In genomic region chr11:21763201-21763600, GRCm38 (mm10) we compare ENCODE assay signal across 15 mouse cellular contexts.
DNase-seq lines count a peak whose midpoint lies in the region; ATAC-seq lines count a peak whose summit lies in the region.
"Had no signal": no experiment of that assay in that cellular context is flagged by ENCODE, and none has a peak within 500 bp of the region (broad histone marks: within the 10 kb centered on the region; RNA-seq: fewer than 3 reads in every experiment).

No protein-coding gene starts in this region.

- no peak overlapping the region for H3K4me2 ChIP-seq in forebrain, embryonic 14.5 days (ENCODE audit: low read length)
- no peak overlapping the region for H3K4me2 ChIP-seq in forebrain, embryonic 12.5 days

- H3K27me3 ChIP-seq in forebrain, embryonic 14.5 days (replicated peaks; ENCODE audit: control insufficient read depth, insufficient read depth, low read length), result no peaks in the 10 kb centered on the region
- H3K27me3 ChIP-seq in forebrain, embryonic 12.5 days, result no peaks in the 10 kb centered on the region
- H3K27me3 ChIP-seq in midbrain, embryonic 10.5 days (ENCODE audit: low read depth, poor library complexity, severe bottlenecking), result no peaks in the 10 kb centered on the region

- no peaks in the 10 kb centered on the region for H3K4me1 ChIP-seq in forebrain, embryonic 14.5 days (ENCODE audit: control insufficient read depth, insufficient read depth, low read length)
- H3K4me1 ChIP-seq in forebrain, embryonic 12.5 days, result no peaks in the 10 kb centered on the region
- H3K4me1 ChIP-seq in midbrain, embryonic 10.5 days, result no peaks in the 10 kb centered on the region

- intact Hi-C loops in left cerebral cortex, postnatal 14 days (cut with DNase I), result no loop called here

- peak; percentile 24 for DNase-seq in forebrain, embryonic 14.5 days (ENCODE audit: low spot score)
- peak; percentile 81 for DNase-seq in cerebellum, adult 11-12 months
- peak; percentile 63 for DNase-seq in layer of hippocampus, adult 11-12 months (ENCODE audit: low spot score)
- peak; percentile 3 to 4 for DNase-seq in left cerebral cortex, postnatal 14 days (ENCODE audit: low spot score in 2 of 2)
- no peak for DNase-seq in midbrain, embryonic 10.5 days (ENCODE audit: low spot score)
- DNase-seq in adrenal gland, postnatal 14 days, result no peak
- DNase-seq in adrenal gland, postnatal 36 days, result no peak
- DNase-seq: embryo, embryonic 11 days; heart, adult 18-20 months; heart, postnatal 10 days; kidney, adult 11 months; spleen, adult 18-20 months had no signal

- WGBS in forebrain, embryonic 14.5 days, result 80% methylated on average over 4 of the region's 4 CpGs
- WGBS in forebrain, embryonic 12.5 days, result 92% methylated on average over 4 of the region's 4 CpGs
- WGBS in midbrain, embryonic 10.5 days, result 89% methylated on average over 4 of the region's 4 CpGs

- H3K36me3 ChIP-seq in forebrain, embryonic 14.5 days (ENCODE audit: control insufficient read depth, insufficient read depth, low read length), result no peaks in the 10 kb centered on the region
- H3K36me3 ChIP-seq in forebrain, embryonic 12.5 days (replicated peaks), result no peaks in the 10 kb centered on the region
- H3K36me3 ChIP-seq in midbrain, embryonic 10.5 days, result no peaks in the 10 kb centered on the region

- no peaks in the 10 kb centered on the region for H3K9me3 ChIP-seq in forebrain, embryonic 14.5 days (replicated peaks; ENCODE audit: control insufficient read depth, low read length)
- H3K9me3 ChIP-seq in forebrain, embryonic 12.5 days, result no peaks in the 10 kb centered on the region
- no peaks in the 10 kb centered on the region for H3K9me3 ChIP-seq in midbrain, embryonic 10.5 days (replicated peaks)

- ATAC-seq in forebrain, embryonic 14.5 days, result 0 out of 2 replicates have a peak, but pooled peaks have one; percentile 18
- no peak for ATAC-seq in forebrain, embryonic 12.5 days (ENCODE audit: low FRiP score)

- no peak overlapping the region for H3K4me3 ChIP-seq in forebrain, embryonic 14.5 days (ENCODE audit: low read depth, low read length)
- H3K4me3 ChIP-seq in forebrain, embryonic 12.5 days (replicated peaks), result no peak overlapping the region
- no peak overlapping the region for H3K4me3 ChIP-seq in midbrain, embryonic 10.5 days

- H3K9ac ChIP-seq in forebrain, embryonic 14.5 days (ENCODE audit: low read length), result no peak overlapping the region
- no peak overlapping the region for H3K9ac ChIP-seq in forebrain, embryonic 12.5 days
- H3K9ac ChIP-seq: liver, embryonic 14.5 days had no signal

- no peak overlapping the region for H3K27ac ChIP-seq in forebrain, embryonic 14.5 days (ENCODE audit: low read depth, low read length)
- no peak overlapping the region for H3K27ac ChIP-seq in forebrain, embryonic 12.5 days
- H3K27ac ChIP-seq in midbrain, embryonic 10.5 days (replicated peaks), result no peak overlapping the region
- H3K27ac ChIP-seq: liver, embryonic 14.5 days; macrophage had no signal

Comparison
In these comparisons a context has a peak if more than half of its experiments do, and no peak if none do; other contexts are left out.
1. DNase-seq: peak in forebrain, embryonic 14.5 days (single experiment), cerebellum, adult 11-12 months (single experiment), layer of hippocampus, adult 11-12 months (single experiment) and left cerebral cortex, postnatal 14 days (2 of 2); none in midbrain, embryonic 10.5 days (single experiment), adrenal gland, postnatal 14 days (single experiment) and adrenal gland, postnatal 36 days (0 of 2).